Mouse (Mus musculus) thymus, adult 18-20 months (tissue): ENCODE measurements at regions not wholly inside any gene's neighbourhood (a gene's known extent, or its start where the extent isn't known, plus 50 kb on each side); places are given as distances from the start of the nearest gene placed in this dataset.

ENCODE experiments used
- DNase-seq, 2 experiments: peaks; one replicate each; pipeline ENCODE4 v3.0.0; 2022; ENCODE audit warnings: mixed read lengths in 2 of 2

DNA sequence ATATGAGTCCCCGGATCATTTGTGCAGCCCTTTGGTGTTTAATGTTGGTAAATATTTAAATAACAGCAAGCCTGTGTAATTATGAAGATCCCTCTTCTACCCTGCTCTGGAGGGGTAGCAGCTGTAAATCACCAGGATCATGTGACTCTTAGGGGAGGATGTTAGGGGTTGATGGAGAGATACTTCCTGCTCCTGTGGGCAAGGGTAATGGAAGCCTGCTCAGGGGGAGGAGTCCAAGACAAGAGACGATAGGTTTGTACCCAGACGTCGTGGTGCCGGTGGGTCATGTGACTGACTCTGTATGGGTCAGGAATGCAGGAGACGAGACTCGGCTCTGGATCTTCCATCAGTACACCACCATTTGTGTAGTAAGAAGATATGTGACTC is 166.7 kb downstream of the Cdh26 start:
- no peak for DNase-seq

DNA sequence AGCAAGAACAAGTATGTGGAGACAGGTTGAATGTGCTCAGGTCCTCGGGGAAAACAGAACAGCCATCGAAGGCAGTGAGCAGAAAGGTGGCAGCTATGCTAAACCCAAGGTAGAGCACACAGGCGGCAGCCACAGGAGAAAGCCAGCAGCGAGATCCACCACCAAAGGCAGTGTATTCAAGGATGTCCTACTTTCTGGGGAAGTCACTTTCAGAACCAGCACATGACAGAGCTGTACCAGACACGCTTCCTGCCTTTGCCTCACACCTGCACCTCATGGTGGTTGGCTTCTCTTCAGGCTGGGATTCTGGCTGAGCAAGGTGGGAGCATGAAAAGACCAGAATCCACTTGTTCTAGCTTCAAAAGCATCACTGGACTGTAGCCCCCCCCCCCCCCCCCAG is 168.0 kb downstream of the Cdh26 start:
- DNase-seq, result peak; percentile 32 to 44

GRCm38 (mm10) chr2:178598836-178599235 is 168.5 kb downstream of the Cdh26 start:
- DNase-seq, result no peak

- DNase-seq, result no peak
These were observed 173.1 kb downstream of the Cdh26 start for GRCm38 (mm10) chr2:178603443-178603842.

DNA sequence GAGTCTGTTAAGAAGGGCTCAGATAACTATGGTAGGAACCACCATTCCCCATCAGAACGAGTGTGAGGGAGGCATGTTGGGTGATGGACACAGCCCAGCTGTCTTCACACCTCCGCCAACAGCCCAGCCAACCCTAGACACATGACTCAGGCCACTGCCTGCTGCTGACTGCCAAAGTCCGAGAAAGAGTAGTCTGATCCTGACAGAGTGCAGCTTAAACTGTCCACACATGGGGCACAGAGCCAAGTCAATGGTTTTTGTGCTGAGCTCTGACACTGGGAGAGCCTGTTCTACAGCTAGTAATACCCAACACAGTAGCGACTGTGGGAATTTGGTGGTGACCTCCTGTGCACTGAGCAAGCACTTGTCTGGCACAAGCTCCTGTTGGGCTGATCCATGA is 176.4 kb downstream of the Cdh26 start:
- DNase-seq, result no peak

- no peak for DNase-seq
These were observed 180.1 kb downstream of the Cdh26 start for GRCm38 (mm10) chr2:178610211-178610975.

DNA sequence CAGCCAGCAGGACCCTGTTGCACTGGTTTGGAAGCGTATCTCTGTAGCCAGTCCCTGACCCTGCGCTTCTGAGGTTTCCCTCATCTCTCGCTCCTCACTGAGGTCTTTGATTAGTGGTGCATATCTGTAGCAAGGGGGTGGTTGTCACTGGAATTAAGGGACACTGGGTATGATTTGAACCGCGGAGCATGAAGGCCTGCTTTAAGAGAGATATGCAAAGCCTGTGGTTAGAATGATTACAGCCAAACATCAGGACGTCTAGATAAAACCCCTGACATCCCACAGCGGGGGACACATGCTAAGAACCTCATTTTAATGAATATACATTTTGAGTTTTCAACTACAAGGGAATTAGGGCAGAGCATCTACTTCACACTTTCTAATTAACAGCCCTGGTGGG is 184.4 kb downstream of the Cdh26 start:
- DNase-seq, result no peak

GRCm38 (mm10) chr2:178622801-178623200 is 192.5 kb downstream of the Cdh26 start:
- no peak for DNase-seq

DNA sequence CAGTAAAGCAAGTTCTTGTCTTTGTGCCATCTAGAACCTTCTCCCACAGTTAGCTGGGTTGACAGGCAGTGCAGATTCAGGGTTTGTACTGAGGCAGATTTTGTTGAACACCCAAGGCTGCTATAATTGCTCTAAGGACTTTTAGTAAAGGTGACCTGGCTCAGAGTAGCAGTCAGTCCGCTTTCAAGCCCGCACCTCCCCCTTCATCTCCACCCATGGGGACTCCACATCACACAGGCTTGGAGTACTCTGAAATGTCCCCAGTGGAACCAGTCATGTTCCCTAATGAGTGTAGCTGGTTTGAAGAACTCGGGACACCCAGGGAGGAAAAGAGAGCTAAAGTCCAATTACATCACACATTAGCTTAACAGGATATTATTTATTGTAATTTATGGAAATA is 194.1 kb downstream of the Cdh26 start:
- DNase-seq, result no peak

- no peak for DNase-seq
These were observed 194.6 kb downstream of the Cdh26 start for GRCm38 (mm10) chr2:178624907-178625306.

DNA sequence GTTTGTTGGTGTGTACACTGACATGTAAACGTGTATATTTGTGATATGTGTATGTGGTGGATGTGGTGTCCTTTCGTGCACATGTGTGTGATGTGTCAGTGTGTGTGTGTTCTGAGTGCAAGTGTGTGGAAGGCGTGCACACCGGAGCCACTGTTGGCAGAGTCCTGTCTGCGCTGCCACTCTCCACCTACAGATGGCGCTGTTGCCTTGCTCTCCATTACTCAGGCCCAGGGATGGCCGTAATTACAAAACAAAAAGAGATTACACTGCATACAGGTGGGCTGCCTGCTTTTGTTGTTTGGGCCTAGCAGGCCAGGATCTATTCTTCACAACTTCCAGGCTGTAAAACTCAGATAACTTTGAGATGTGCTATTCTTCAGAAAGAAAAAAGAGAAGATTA is 199.4 kb downstream of the Cdh26 start:
- no peak for DNase-seq

DNA sequence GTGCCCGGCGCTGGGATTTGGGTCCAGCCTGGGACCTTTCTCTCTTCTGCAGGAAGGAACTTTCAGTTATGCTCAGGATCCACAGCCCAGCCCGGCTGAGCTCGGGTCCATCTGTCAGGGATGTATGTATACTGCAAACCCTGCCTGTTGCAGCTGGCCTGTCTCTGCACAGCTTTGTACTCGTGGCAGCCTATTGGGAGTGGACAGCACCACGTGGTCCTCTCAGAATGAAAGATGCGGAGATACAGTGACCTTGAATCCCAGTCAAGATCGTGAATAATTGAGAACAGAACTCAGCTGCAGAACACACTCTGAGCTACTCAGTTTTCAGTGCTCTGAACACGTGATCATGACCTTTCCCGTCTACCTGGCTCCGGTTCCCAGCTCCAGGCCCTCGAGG is 200.2 kb downstream of the Cdh26 start:
- no peak for DNase-seq

- DNase-seq, result no peak
These were observed 201.0 kb downstream of the Cdh26 start for GRCm38 (mm10) chr2:178631336-178631735.

GRCm38 (mm10) chr2:178631966-178632365 is 201.6 kb downstream of the Cdh26 start:
- DNase-seq, result no peak

- DNase-seq, result no peak
These were observed 202.7 kb downstream of the Cdh26 start for GRCm38 (mm10) chr2:178632831-178633585.

- no peak for DNase-seq
These were observed 203.8 kb downstream of the Cdh26 start for GRCm38 (mm10) chr2:178634116-178634515.

GRCm38 (mm10) chr2:178635685-178636084 is 205.4 kb downstream of the Cdh26 start:
- no peak for DNase-seq

DNA sequence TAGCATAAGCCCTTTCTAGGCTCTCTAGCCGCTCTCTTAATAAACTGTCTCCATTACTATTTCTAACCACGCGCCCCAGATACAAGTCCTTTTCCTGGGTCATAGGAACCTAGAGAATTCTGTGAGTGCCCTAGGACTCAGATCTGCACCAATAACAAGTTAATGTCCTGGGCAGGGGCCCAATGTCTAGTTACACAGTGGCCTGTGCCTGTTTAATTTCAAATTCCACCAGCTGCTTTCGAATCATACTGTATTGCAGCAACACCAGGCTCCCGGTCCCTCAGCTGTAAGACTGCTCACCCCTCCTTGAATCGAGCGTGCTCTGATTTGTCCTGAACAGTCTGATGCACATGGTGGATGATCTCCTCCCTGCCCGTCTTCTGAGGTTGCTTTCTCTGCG is 206.6 kb downstream of the Cdh26 start:
- DNase-seq, result no peak

DNA sequence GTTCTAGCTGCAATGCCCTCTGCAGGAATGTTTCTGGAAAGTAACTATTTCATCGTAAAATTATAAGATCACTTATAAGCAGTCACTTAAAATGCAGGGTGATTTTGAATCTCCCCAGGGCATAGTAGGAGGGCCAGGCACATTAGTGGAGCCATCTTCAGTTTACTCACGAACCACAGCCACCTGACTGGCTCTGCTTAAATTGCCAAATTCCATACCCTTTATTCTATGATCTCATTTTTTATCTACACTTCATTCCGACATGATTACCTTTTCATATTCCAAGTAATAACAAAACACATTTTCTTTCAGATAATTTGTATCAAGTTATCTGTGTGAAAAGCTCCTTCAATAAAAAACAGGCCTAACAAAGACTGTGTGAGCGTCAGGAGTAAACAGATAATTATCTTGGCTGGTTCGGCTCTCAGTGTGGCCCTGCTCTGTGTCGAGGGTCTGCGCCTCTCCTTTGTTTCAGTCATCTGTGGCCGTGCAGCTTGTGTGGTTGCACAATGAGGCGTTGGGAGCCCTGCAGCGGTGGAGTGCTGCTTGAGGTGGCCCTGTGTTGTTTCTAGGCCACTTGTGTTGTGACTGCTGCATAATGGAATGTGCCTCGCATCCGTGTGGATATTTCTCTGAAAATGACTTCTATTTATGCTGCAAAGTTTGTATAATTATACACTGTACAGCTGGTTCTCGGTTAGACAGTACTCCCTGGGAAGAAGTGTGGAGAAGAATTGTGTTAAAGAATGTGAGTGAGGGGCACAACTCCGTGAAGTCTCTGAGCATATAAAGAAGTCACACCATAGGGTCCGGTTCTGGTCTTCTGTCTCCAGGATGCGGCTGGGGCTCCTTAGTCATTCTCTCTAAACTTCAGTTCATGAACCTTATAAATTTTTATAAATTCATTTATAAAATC is 212.1 kb downstream of the Cdh26 start:
- DNase-seq, result no peak

DNA sequence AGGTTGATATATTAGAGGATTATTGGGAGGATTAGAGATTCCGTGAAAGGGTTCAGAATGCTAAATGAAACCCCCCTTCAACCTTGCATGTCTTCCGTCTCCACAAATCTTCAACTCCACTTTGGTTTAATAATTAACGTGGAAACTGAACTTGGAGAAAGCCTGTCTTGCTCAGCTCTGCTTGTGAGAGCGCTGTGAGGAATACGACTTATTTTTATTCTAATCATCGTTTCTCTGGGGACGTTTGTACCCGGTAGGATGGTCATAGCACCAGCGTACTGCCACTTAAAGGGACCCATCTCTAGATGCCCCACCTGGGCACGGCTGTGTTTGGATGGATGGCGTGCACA is 212.7 kb downstream of the Cdh26 start:
- DNase-seq, result no peak

DNA sequence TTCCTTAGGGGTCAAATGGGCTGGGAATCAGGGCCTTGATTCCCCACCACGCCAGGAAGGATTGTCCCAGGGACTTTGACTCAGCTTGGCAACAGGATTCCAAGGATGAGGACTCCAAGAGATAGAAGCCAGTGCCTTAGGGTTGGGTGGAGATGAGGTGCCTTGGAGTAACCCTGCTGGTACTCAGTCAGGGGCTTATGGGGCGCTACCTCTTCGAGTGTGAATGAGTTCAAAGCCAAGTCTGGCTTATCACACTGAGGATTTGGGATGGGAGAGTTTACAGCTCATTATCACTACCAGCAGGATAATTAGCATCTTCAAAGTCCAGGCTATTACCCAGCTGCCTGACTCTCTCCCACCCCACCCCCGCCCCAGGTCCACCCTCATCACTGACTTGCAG is 213.5 kb downstream of the Cdh26 start:
- DNase-seq, result no peak

- DNase-seq, result no peak
These were observed 229.7 kb downstream of the Cdh26 start for GRCm38 (mm10) chr2:178660071-178660470.

DNA sequence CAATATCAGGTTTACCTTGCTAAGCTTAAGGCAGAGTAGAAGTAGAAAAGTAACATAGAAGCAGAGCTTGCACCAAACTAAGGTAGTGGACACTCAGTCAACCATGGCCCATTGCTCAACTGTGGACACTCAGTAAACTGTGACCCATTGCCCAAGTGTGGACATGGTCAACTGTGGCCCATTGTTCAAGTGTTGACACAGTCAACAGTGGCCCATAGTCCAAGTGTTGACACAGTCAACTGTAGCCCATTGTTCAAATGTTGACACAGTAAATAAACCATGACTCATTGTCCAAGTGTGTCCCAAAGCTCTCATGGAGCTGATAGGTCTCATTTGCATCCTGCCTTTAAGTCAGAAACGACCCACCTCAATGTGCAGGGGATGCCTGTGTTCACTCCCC is 232.1 kb downstream of the Cdh26 start:
- no peak for DNase-seq
